In genomic region chr5:58733366-58733765, GRCm38 (mm10) we compare ENCODE assay signal across 18 mouse cellular contexts.
"Had no signal": no experiment of that assay in that cellular context is flagged by ENCODE, and none has a peak within 500 bp of the region (broad histone marks: within the 10 kb centered on the region; RNA-seq: fewer than 3 reads in every experiment).

No protein-coding gene starts in this region.

- H3K27me3 ChIP-seq: midbrain, embryonic 13.5 days; midbrain, embryonic 15.5 days; neural tube, embryonic 13.5 days; neural tube, embryonic 15.5 days; stomach, embryonic 15.5 days had no signal

- H3K9ac ChIP-seq: lung, embryonic 14.5 days; midbrain, embryonic 13.5 days; midbrain, embryonic 15.5 days; neural tube, embryonic 13.5 days; neural tube, embryonic 15.5 days; stomach, embryonic 15.5 days had no signal

- H3K4me3 ChIP-seq: midbrain, embryonic 10.5 days; midbrain, embryonic 13.5 days; midbrain, embryonic 15.5 days; myocyte; neural tube, embryonic 13.5 days; neural tube, embryonic 15.5 days; stomach, embryonic 15.5 days had no signal

- DNase-seq: lung, adult 18-20 months; lung, embryonic 14.5 days; lung, postnatal 10 days; lung, postnatal 4 days; retina, postnatal 1 day; right cerebral cortex, adult 18-20 months; right cerebral cortex, postnatal 25 days; thymus, adult 2 months; thymus, postnatal 25 days; thymus, postnatal 4 days had no signal

- H3K4me2 ChIP-seq: lung, embryonic 14.5 days; midbrain, embryonic 13.5 days; midbrain, embryonic 15.5 days; neural tube, embryonic 13.5 days; neural tube, embryonic 15.5 days; stomach, embryonic 15.5 days had no signal

- H3K36me3 ChIP-seq: midbrain, embryonic 10.5 days; midbrain, embryonic 13.5 days; midbrain, embryonic 15.5 days; neural tube, embryonic 13.5 days; neural tube, embryonic 15.5 days; stomach, embryonic 15.5 days had no signal

- H3K9me3 ChIP-seq: midbrain, embryonic 10.5 days; midbrain, embryonic 13.5 days; midbrain, embryonic 15.5 days; neural tube, embryonic 13.5 days; neural tube, embryonic 15.5 days; stomach, embryonic 15.5 days had no signal

- H3K27ac ChIP-seq: midbrain, embryonic 10.5 days; midbrain, embryonic 13.5 days; midbrain, embryonic 15.5 days; neural tube, embryonic 13.5 days; neural tube, embryonic 15.5 days; stomach, embryonic 15.5 days; stomach, postnatal 0 days had no signal

- ATAC-seq: midbrain, embryonic 13.5 days; midbrain, embryonic 15.5 days had no signal

- H3K4me1 ChIP-seq: midbrain, embryonic 10.5 days; midbrain, embryonic 13.5 days; midbrain, embryonic 15.5 days; neural tube, embryonic 13.5 days; neural tube, embryonic 15.5 days; stomach, embryonic 15.5 days had no signal
